Mouse (Mus musculus) CD8-positive naive resting alpha-beta T cell, adult 2 months (primary cell): ENCODE results near the gene Rtn4ip1.
"Not testable (repeated sequence)": the region's sequence is repeated elsewhere in the genome, so short reads cannot be mapped to it uniquely, and the experiment has no call there.

ENCODE experiments used
- DNase-seq, 2 experiments: peaks; one replicate each; pipeline ENCODE4 v3.0.0; 2022; ENCODE audit warnings: low read depth in 2 of 2, low spot score in 2 of 2

The Rtn4ip1 gene

GRCm38 (mm10) chr10:43927736-43928135 is 26.1 kb downstream of the Rtn4ip1 start:
- DNase-seq: no peak

- DNase-seq: no peak
Measured at GRCm38 (mm10) chr10:43928596-43928995, 27.0 kb downstream of the Rtn4ip1 start.

GRCm38 (mm10) chr10:43939136-43939662 is 37.6 kb downstream of the Rtn4ip1 start:
- DNase-seq: no peak

- DNase-seq: no peak
Measured at GRCm38 (mm10) chr10:43943736-43944135, 42.1 kb downstream of the Rtn4ip1 start.

- no peak for DNase-seq
Measured at GRCm38 (mm10) chr10:43945435-43945834, 43.8 kb downstream of the Rtn4ip1 start.

- peak; percentile 66 to 75 for DNase-seq
Measured at GRCm38 (mm10) chr10:43953942-43954341, 52.3 kb downstream of the Rtn4ip1 start.

GRCm38 (mm10) chr10:43964943-43965342 is 63.3 kb downstream of the Rtn4ip1 start:
- DNase-seq: no peak

GRCm38 (mm10) chr10:43973244-43973643 is 71.6 kb downstream of the Rtn4ip1 start:
- DNase-seq: no peak

- no peak for DNase-seq
Measured at GRCm38 (mm10) chr10:43977353-43977752, 75.7 kb downstream of the Rtn4ip1 start.

- DNase-seq: no peak
Measured at GRCm38 (mm10) chr10:43980080-43980479, 78.5 kb downstream of the Rtn4ip1 start.

GRCm38 (mm10) chr10:43980742-43981141 is 79.1 kb downstream of the Rtn4ip1 start:
- DNase-seq: not testable (repeated sequence)

GRCm38 (mm10) chr10:43982470-43982869 is 80.9 kb downstream of the Rtn4ip1 start:
- no peak for DNase-seq

- no peak for DNase-seq
Measured at GRCm38 (mm10) chr10:43983241-43983640, 81.6 kb downstream of the Rtn4ip1 start.

GRCm38 (mm10) chr10:43983866-43984265 is 82.3 kb downstream of the Rtn4ip1 start:
- no peak for DNase-seq

GRCm38 (mm10) chr10:43991268-43991667 is 89.7 kb downstream of the Rtn4ip1 start:
- no peak for DNase-seq

GRCm38 (mm10) chr10:43992506-43992905 is 90.9 kb downstream of the Rtn4ip1 start:
- DNase-seq: no peak

GRCm38 (mm10) chr10:43993198-43993597 is 91.6 kb downstream of the Rtn4ip1 start:
- DNase-seq: no peak

- DNase-seq: no peak
Measured at GRCm38 (mm10) chr10:43995858-43996650, 94.4 kb downstream of the Rtn4ip1 start.

GRCm38 (mm10) chr10:43997276-43997675 is 95.7 kb downstream of the Rtn4ip1 start:
- DNase-seq: peak; percentile 65 to 71

- DNase-seq: no peak
Measured at GRCm38 (mm10) chr10:43998023-43998422, 96.4 kb downstream of the Rtn4ip1 start.

- no peak for DNase-seq
Measured at GRCm38 (mm10) chr10:43998503-43999082, 97.0 kb downstream of the Rtn4ip1 start.

- DNase-seq: no peak
Measured at GRCm38 (mm10) chr10:44000156-44000865, 98.7 kb downstream of the Rtn4ip1 start.
